Mouse (Mus musculus): ENCODE measurements at regions not wholly inside any gene's neighbourhood (a gene's known extent, or its start where the extent isn't known, plus 50 kb on each side); places are given as distances from the start of the nearest gene placed in this dataset.
"Not testable (repeated sequence)": the region's sequence is repeated elsewhere in the genome, so short reads cannot be mapped to it uniquely, and the experiment has no call there.

DNA sequence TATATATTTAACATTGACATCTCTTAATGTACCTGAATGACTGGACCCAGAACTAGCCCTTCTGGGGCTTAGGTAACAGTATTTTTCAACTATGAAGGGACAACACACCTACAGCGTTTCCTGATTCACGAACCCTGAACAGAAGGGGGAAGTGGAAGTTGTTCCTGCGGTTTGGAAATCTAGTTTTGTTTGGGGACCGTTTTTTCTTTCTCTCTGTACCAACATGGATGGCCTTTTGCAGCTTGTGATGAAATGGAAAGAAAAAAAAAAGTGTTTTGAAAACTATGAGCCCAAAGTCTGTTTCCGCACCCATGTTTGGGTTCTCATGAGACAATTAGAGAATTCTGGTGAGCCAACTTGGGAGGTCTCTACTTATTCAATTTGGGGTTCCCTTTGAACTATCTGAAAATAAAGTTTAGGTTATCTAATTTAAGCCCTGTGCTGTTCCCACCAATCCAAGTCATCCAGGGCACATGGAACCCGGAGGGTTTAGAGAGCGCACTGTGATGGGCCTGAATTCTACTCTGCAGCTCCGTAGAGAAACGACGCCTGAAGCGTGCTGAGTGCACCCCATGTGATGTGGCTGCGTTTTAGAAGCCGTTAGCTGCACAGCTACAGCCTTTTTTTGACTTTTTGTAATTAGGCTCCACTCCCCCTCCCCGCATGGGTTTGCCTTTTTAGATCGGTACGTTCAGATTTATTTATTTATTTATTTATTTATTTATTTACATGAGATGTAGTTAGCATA, 137.0 kb upstream of the Rapgef5 start:
- DNase-seq (ENCODE audit: low spot score), result no peak

- DNase-seq (ENCODE audit: low spot score), result no peak
Measured at GRCm38 (mm10) chr12:117380836-117381235, 135.4 kb upstream of the Rapgef5 start.

DNA sequence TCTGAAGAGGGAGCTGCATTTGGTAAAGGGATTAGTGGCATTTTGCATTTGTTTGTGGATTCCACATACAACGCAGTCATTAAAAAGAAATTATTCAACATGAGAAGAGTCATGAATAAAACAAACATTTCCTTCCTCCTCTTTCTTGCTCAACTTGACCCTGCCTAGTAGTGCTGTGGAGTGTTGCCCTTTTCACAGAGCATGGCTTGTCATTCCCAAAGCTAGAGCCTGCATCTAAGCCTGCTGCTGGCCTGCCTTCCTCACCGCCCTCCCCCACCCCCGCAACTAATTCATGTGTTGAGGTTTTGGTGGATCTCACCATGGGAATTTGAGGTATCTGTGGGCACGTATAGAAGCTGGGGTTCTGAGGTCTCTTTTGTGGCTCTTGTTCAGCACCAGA, 133.6 kb upstream of the Rapgef5 start:
- DNase-seq (ENCODE audit: low spot score), result not testable (repeated sequence)

GRCm38 (mm10) chr12:117385072-117385666, 131.1 kb upstream of the Rapgef5 start:
- peak; percentile 66 for DNase-seq (ENCODE audit: low spot score)

DNA sequence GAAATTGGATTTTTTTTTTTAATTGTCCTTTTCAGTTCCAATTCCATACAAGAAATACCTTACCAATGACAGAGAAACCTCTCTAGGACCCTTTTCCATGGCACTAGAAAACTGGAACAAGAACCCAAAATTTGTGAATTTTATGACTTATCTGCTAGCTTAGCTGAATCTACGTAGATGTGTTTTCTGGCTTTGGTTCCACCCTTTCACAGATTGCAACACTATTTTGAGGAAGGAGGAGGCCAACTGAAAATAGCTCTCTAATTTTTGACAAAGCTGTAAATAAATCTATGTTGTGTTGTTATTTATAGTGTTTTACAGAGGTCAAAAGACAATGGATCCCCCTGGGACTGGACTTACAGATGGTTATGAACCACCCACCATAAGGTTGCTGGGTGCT, 130.6 kb upstream of the Rapgef5 start:
- DNase-seq (ENCODE audit: low spot score), result no peak

- DNase-seq (ENCODE audit: low spot score), result no peak
Measured at GRCm38 (mm10) chr12:117386957-117387356, 129.3 kb upstream of the Rapgef5 start.

GRCm38 (mm10) chr12:117389516-117390347, 126.5 kb upstream of the Rapgef5 start:
- no peak for DNase-seq (ENCODE audit: low spot score)

DNA sequence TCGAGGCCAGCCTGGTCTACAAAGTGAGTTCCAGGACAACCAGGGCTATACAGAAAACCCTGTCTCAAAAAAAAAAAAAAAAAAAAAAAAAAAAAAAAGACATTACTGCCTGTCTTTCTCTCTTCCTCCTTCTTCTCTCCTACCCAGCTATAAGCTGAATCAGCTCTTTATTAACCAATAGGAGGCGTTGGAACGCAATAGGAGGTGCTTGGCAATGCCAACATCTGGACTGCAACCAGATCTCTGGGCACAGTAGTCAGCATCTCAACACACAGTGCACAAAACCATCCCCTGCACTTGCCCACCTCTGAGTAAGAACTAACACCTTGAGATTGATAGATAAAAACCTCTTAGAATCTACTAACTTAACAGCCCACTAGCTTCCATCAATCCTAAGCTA, 118.8 kb upstream of the Rapgef5 start:
- no peak for DNase-seq (ENCODE audit: low spot score)

DNA sequence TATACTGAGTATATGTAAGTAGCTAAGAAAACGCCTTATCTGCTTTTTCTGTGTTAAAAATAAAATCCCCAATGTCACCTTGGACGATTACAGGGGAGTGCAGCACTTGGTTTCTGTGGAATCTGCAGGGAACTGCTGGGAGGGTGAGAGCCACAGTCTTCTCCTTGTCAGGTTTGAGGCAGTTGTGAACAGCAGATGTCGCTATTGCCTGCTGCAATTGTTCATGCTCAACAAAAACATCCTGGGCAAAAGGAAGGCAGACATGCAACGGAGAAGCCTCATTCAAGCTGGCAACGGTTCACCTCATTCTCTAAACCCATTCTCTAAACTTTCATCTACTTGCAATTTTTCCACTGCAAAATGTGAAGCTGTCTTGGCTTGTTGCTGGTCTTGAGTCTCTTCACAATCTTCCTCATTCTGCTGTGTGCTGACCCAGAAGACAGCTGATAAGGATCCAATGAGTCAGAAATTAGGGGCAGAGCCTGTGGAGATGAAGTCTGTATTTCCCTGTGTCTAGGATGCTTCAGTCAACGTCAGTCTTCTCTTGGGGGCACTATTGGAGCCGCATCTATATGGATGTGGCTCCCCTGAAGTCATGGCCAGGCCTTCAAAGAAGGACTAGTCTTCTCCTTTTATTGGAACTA, 112.6 kb upstream of the Rapgef5 start:
- peak; percentile 49 for DNase-seq (ENCODE audit: low spot score)

DNA sequence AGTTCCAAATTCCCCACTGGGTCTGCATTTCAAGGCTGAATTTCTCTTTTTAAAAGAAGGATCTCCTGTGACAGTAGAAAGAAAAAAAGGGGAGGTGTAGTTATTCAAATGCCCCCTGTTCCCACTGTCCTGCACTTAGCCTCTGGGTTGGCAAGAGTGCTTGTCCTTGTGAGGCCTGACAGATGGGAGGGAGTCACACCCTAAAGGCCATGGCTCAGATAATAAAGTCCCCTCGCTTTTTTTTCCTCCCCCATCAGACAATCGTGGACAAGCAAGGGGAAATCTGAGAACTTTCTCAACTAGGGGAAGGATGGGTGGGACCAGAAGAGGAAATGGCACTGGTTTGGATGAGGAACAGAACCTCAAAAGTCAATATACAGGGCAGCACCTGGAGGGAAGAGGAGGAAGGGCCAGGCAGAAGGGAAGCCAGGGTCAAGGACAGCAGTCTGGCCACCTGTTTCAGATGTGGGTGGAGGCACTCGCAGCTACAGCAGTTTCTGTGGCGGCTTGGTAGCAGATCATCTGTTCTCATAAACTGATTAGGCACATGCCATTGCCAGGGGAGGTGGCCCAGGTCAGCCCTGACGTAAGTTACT, 112.0 kb upstream of the Rapgef5 start:
- no peak for DNase-seq (ENCODE audit: low spot score)

- DNase-seq (ENCODE audit: low spot score), result no peak
Measured at GRCm38 (mm10) chr12:117406832-117407231, 109.4 kb upstream of the Rapgef5 start.

DNA sequence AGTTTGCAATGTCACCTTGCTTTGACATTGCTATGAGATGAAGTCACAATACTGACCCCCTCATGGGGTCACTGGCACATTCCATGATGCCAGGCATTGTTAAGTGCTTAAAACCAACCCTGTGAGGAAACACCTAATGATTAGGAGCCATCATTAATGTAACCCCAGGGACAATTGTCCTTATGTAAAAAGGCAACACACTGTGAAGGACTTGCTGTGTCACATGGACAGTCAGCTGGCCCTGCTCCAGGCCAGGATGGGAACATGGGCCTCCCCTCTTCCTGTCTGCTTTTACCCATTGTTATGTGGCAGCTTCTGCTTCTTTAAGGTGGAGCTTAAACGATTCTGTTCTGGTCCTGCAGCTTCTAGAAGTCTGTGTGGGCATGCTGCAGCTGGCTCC, 105.7 kb upstream of the Rapgef5 start:
- no peak for DNase-seq (ENCODE audit: low spot score)

DNA sequence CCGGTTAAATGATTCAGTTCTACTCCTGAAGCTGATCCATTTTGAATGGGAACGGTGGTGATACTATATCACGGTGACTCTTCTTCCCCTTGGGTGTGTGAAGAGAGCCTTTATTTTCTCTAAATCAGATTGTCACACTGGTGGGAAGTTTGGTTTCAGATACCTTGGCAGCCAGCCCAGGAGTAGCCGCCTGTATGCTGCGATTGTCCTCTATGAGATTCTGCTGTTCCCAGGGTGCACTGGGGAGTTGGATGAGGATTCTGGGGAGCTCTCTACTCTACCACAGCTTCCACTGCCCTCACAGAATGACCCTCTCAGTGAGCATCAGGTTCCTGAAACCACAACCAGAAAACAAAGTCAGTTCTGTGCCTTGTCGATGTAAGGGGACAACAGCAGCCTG, 104.0 kb upstream of the Rapgef5 start:
- DNase-seq (ENCODE audit: low spot score), result no peak

- DNase-seq (ENCODE audit: low spot score), result no peak
Measured at GRCm38 (mm10) chr12:117412779-117413505, 103.3 kb upstream of the Rapgef5 start.

- no peak for DNase-seq (ENCODE audit: low spot score)
Measured at GRCm38 (mm10) chr12:117414020-117414419, 102.3 kb upstream of the Rapgef5 start.

GRCm38 (mm10) chr12:117415146-117415545, 101.1 kb upstream of the Rapgef5 start:
- no peak for DNase-seq (ENCODE audit: low spot score)

DNA sequence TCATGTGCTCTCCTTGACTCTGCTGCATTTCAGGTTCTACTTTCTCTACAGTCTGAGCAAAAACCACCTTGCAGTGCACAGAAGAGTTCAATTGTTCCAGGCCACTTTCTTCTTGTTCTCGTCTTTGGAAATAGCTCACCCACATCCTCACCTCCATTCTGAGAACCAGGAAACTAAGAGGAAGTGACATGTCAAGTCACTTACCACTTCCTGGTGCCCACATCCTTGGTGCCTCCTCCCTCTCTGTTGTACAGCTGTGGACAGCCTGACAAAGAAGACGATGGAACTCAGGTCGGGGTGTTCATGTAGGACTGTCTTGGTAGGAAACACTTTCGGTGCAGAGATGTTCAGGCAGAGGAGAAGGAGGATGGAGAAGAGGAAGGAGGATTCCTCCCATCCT, 98.3 kb upstream of the Rapgef5 start:
- peak; percentile 55 for DNase-seq (ENCODE audit: low spot score)

DNA sequence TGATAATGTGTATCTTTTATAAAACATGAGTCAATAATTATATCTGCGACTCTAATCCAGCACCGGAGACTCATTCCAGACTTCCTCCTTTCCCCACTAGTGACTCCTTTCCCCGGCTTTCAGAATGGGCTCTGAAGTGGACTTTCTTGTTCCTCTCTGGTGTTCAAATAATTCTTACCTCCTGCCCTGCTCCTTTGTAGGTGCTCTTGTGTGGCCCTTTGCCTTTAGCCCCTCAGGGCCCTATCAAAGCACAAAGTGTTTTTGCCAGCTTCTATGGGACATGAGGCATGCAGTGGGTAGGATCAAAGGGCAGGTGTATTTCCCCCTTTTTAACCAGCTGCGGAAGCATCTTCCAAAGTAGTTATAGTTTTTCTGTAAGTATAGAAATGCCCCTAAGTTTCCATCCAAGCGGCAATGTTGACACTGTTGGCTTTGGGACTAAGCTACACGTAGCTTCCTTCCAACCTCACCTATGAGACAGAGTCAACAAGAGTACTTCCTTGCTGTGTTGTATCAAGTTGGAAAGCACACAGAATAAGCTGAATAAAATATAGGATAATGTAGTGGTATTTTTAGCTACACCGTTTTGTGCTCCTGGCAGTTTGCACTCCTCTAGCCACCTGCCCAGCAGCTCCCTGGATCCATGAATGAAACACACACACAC, 93.8 kb upstream of the Rapgef5 start:
- no peak for DNase-seq (ENCODE audit: low spot score)

DNA sequence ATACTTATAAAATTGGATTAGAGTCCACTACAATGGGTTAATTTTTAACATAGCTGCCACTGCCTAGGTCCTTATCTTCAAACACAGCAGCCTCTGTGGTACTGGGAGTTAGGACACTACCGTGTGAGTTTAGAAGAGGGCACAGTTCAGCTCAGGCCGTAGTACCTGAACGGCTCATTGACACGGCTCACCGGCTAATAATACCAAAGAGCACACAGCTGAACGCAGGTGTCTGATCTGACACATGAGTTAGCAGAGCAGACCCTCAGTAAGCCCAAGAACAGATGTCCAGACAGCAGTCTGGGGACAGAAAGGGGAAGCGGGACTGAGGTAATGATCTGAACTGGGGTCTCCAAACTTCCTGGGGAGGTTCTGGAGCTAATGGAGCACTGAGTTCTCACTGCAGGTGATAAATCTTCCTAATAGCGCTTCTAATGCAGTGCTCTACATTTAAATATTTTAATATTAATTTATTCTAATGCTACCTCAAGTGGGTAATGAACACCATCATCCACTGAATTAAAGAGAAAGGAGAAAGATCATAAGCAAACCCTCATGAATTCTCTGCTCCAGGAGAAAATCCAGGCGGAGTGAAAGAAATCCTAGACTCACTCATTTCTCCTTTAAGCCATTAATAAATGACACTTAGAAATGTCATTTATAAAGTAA, 90.8 kb upstream of the Rapgef5 start:
- DNase-seq (ENCODE audit: low spot score), result no peak

- DNase-seq (ENCODE audit: low spot score), result peak; percentile 38
Measured at GRCm38 (mm10) chr12:117427431-117427830, 88.8 kb upstream of the Rapgef5 start.

Data from T-cell, adult 2 months (primary cell).